Mouse (Mus musculus) olfactory bulb, adult 2 months (tissue): Measurements from ENCODE around the gene Pik3r5.

Experiments used
- CTCF ChIP-seq: fragments of 200-500 bp; IDR thresholded peaks from 2 replicates; pipeline ENCODE4 v1.5.1; 2012; ENCODE audit warnings: low read depth, mild to moderate bottlenecking, low read length, moderate library complexity; ENCODE audit not compliant: insufficient read depth
- POLR2A ChIP-seq: fragments of 200-500 bp; IDR thresholded peaks from 2 replicates; pipeline ENCODE4 v1.6.1; 2012; ENCODE audit warnings: mild to moderate bottlenecking, low read depth, low read length, moderate library complexity; ENCODE audit not compliant: insufficient read depth

- TF ChIP-seq CTCF (no peak), POLR2A (no peak)
These were observed 30.8 kb downstream of the Pik3r5 start for GRCm38 (mm10) chr11:68462716-68463115.
